In genomic region chr16:6097244-6098040, GRCm38 (mm10) we compare ENCODE assay signal across 18 mouse cellular contexts.
DNase-seq lines count a peak whose midpoint lies in the region; ATAC-seq and TF ChIP-seq lines count a peak whose summit lies in the region.
"Had no signal": no experiment of that assay in that cellular context is flagged by ENCODE, and none has a peak within 500 bp of the region (broad histone marks: within the 10 kb centered on the region; RNA-seq: fewer than 3 reads in every experiment).

No protein-coding gene starts in this region.

- no peak for TF ChIP-seq EP300 in stomach, postnatal 0 days (optimal IDR thresholded peaks at IDR 0.05)

- H3K4me2 ChIP-seq in forebrain, postnatal 0 days (ENCODE audit: low read depth): no peak overlapping the region
- no peak overlapping the region for H3K4me2 ChIP-seq in midbrain, embryonic 13.5 days (replicated peaks)
- H3K4me2 ChIP-seq in midbrain, embryonic 15.5 days: no peak overlapping the region
- H3K4me2 ChIP-seq in stomach, postnatal 0 days (replicated peaks; ENCODE audit: low read depth): no peak overlapping the region
- H3K4me2 ChIP-seq: embryonic facial prominence, embryonic 15.5 days; heart, embryonic 15.5 days; limb, embryonic 15.5 days had no signal

- no peak overlapping the region for H3K27ac ChIP-seq in forebrain, postnatal 0 days (ENCODE audit: low read depth, low read length)
- no peak overlapping the region for H3K27ac ChIP-seq in forebrain, embryonic 10.5 days
- no peak overlapping the region for H3K27ac ChIP-seq in midbrain, embryonic 13.5 days
- no peak overlapping the region for H3K27ac ChIP-seq in midbrain, embryonic 10.5 days (replicated peaks)
- H3K27ac ChIP-seq in midbrain, embryonic 15.5 days: no peak overlapping the region
- no peak overlapping the region for H3K27ac ChIP-seq in stomach, postnatal 0 days (replicated peaks)
- H3K27ac ChIP-seq: embryonic facial prominence, embryonic 15.5 days; heart, embryonic 15.5 days; limb, embryonic 15.5 days had no signal

- H3K4me3 ChIP-seq in forebrain, postnatal 0 days (ENCODE audit: low read depth, low read length): no peak overlapping the region
- no peak overlapping the region for H3K4me3 ChIP-seq in forebrain, embryonic 10.5 days
- H3K4me3 ChIP-seq in midbrain, embryonic 13.5 days (replicated peaks): no peak overlapping the region
- no peak overlapping the region for H3K4me3 ChIP-seq in midbrain, embryonic 10.5 days
- H3K4me3 ChIP-seq in midbrain, embryonic 15.5 days: no peak overlapping the region
- no peak overlapping the region for H3K4me3 ChIP-seq in stomach, postnatal 0 days (ENCODE audit: low read depth, low read length)
- H3K4me3 ChIP-seq: embryonic facial prominence, embryonic 15.5 days; heart, embryonic 15.5 days; limb, embryonic 15.5 days had no signal

- no peak for DNase-seq in forebrain, postnatal 0 days
- DNase-seq in forebrain, embryonic 10.5 days (ENCODE audit: extremely low spot score, low spot score): no peak
- no peak for DNase-seq in midbrain, embryonic 10.5 days (ENCODE audit: low spot score)
- DNase-seq in stomach, postnatal 0 days (ENCODE audit: low spot score): no peak
- DNase-seq in kidney, adult 8-10 months: no peak
- DNase-seq: B cell, adult 2 months; cerebellum, adult 2 months; gastrocnemius, postnatal 14 days; heart, postnatal 4 days; kidney, adult 2 months; kidney, postnatal 25 days; right cerebral cortex, adult 18-20 months; thymus, postnatal 25 days had no signal

- no peaks in the 10 kb centered on the region for H3K36me3 ChIP-seq in forebrain, postnatal 0 days (ENCODE audit: insufficient read depth)
- H3K36me3 ChIP-seq in forebrain, embryonic 10.5 days (replicated peaks): no peaks in the 10 kb centered on the region
- H3K36me3 ChIP-seq in midbrain, embryonic 13.5 days: no peaks in the 10 kb centered on the region
- no peaks in the 10 kb centered on the region for H3K36me3 ChIP-seq in midbrain, embryonic 10.5 days
- no peaks in the 10 kb centered on the region for H3K36me3 ChIP-seq in midbrain, embryonic 15.5 days (replicated peaks)
- H3K36me3 ChIP-seq in stomach, postnatal 0 days (ENCODE audit: control insufficient read depth, insufficient read depth, low read length): no peaks in the 10 kb centered on the region
- H3K36me3 ChIP-seq: embryonic facial prominence, embryonic 15.5 days; heart, embryonic 15.5 days; limb, embryonic 15.5 days had no signal

- no peaks in the 10 kb centered on the region for H3K27me3 ChIP-seq in forebrain, postnatal 0 days (ENCODE audit: insufficient read depth, low read length)
- no peaks in the 10 kb centered on the region for H3K27me3 ChIP-seq in forebrain, embryonic 10.5 days (ENCODE audit: poor library complexity, severe bottlenecking)
- H3K27me3 ChIP-seq in midbrain, embryonic 13.5 days: peaks cover 12% of the 10 kb centered on the region; the same call in 1 of the 2 replicates
- peaks cover 30% of the 10 kb centered on the region for H3K27me3 ChIP-seq in midbrain, embryonic 10.5 days (ENCODE audit: low read depth, poor library complexity, severe bottlenecking)
- H3K27me3 ChIP-seq in midbrain, embryonic 15.5 days (replicated peaks): no peaks in the 10 kb centered on the region
- H3K27me3 ChIP-seq in stomach, postnatal 0 days (ENCODE audit: control insufficient read depth, insufficient read depth, low read length): no peaks in the 10 kb centered on the region
- H3K27me3 ChIP-seq: embryonic facial prominence, embryonic 15.5 days; heart, embryonic 15.5 days; limb, embryonic 15.5 days had no signal

- WGBS in forebrain, postnatal 0 days: 27% methylated on average over 7 of the region's 7 CpGs
- WGBS in forebrain, embryonic 10.5 days: 45% methylated on average over 7 of the region's 7 CpGs
- WGBS in midbrain, embryonic 13.5 days: 16% methylated on average over 7 of the region's 7 CpGs
- WGBS in midbrain, embryonic 10.5 days: 49% methylated on average over 7 of the region's 7 CpGs
- 15% methylated on average over 7 of the region's 7 CpGs for WGBS in midbrain, embryonic 15.5 days
- WGBS in stomach, postnatal 0 days: 51% methylated on average over 7 of the region's 7 CpGs

- peak; percentile 23; the same call in 1 of the 2 replicates for ATAC-seq in forebrain, postnatal 0 days
- peak; percentile 53; the same call in 1 of the 2 replicates for ATAC-seq in midbrain, embryonic 13.5 days
- ATAC-seq in midbrain, embryonic 15.5 days (replicated peaks): 0 out of 2 replicates have a peak, but pooled peaks have one; percentile 9
- no peak for ATAC-seq in stomach, postnatal 0 days (ENCODE audit: low FRiP score, low TSS enrichment)

- H3K9me3 ChIP-seq in forebrain, postnatal 0 days (ENCODE audit: low read length): no peaks in the 10 kb centered on the region
- no peaks in the 10 kb centered on the region for H3K9me3 ChIP-seq in forebrain, embryonic 10.5 days
- no peaks in the 10 kb centered on the region for H3K9me3 ChIP-seq in midbrain, embryonic 13.5 days
- no peaks in the 10 kb centered on the region for H3K9me3 ChIP-seq in midbrain, embryonic 10.5 days (replicated peaks)
- no peaks in the 10 kb centered on the region for H3K9me3 ChIP-seq in midbrain, embryonic 15.5 days
- no peaks in the 10 kb centered on the region for H3K9me3 ChIP-seq in stomach, postnatal 0 days (ENCODE audit: control insufficient read depth, low read length)
- H3K9me3 ChIP-seq: embryonic facial prominence, embryonic 15.5 days; heart, embryonic 15.5 days; limb, embryonic 15.5 days had no signal

- no peak for TF ChIP-seq CTCF in forebrain, postnatal 0 days (IDR thresholded peaks at IDR 0.05; ENCODE audit: low read depth)
- no peak for TF ChIP-seq CTCF in stomach, postnatal 0 days (IDR thresholded peaks at IDR 0.05; ENCODE audit: low read depth)

- H3K4me1 ChIP-seq in forebrain, postnatal 0 days (ENCODE audit: insufficient read depth): no peaks in the 10 kb centered on the region
- H3K4me1 ChIP-seq in forebrain, embryonic 10.5 days: peaks cover 16% of the 10 kb centered on the region
- peaks cover 15% of the 10 kb centered on the region for H3K4me1 ChIP-seq in midbrain, embryonic 13.5 days (replicated peaks)
- H3K4me1 ChIP-seq in midbrain, embryonic 10.5 days: peaks cover 21% of the 10 kb centered on the region
- peaks cover 7% of the 10 kb centered on the region for H3K4me1 ChIP-seq in midbrain, embryonic 15.5 days
- H3K4me1 ChIP-seq in stomach, postnatal 0 days (replicated peaks; ENCODE audit: control insufficient read depth, insufficient read depth): no peaks in the 10 kb centered on the region
- H3K4me1 ChIP-seq: embryonic facial prominence, embryonic 15.5 days; heart, embryonic 15.5 days; limb, embryonic 15.5 days had no signal

- H3K9ac ChIP-seq in forebrain, postnatal 0 days: no peak overlapping the region
- H3K9ac ChIP-seq in midbrain, embryonic 13.5 days (replicated peaks): no peak overlapping the region
- no peak overlapping the region for H3K9ac ChIP-seq in midbrain, embryonic 15.5 days
- H3K9ac ChIP-seq in stomach, postnatal 0 days (ENCODE audit: low read length): no peak overlapping the region
- H3K9ac ChIP-seq: embryonic facial prominence, embryonic 15.5 days; heart, embryonic 15.5 days; limb, embryonic 15.5 days had no signal
